Mouse (Mus musculus): Measurements from ENCODE around the gene Fbxo41.

GRCm38 (mm10) chr6:85444266-85444965 is 58.4 kb downstream of the Fbxo41 start:
- TF ChIP-seq CTCF (IDR thresholded peaks at IDR 0.05) (no peak), POLR2A (IDR thresholded peaks at IDR 0.05; ENCODE audit: insufficient read depth, low read depth, low read length) (no peak)

Data from heart, adult 2 months (tissue).